Mouse (Mus musculus): ENCODE measurements around the gene Olfr1090.

The Olfr1090 gene

DNA sequence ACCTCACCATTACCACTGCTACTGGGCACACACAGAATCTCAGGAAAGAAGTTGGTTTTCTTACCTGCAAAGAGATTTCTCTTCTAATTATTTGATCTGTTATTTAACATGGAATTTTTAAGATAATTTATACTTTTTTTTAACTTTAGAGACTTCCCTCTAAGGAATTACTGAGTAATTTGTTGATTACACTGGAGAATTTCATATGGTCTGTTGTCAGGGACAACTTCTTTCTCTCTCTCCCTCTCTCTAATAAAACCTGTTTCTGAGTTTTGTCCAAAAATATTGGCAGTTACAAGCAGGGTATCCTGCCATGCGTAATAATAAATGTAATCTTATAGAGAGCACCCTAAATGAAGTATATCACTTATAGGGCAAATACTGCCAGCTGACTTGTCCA, at the start of gene Olfr1090:
Gene Olfr1090 (minus strand): TSS at position 101 of the 400 bp plus-strand sequence.
- in situ Hi-C loops (cut with MboI, MseI) = no loop called here

DNA sequence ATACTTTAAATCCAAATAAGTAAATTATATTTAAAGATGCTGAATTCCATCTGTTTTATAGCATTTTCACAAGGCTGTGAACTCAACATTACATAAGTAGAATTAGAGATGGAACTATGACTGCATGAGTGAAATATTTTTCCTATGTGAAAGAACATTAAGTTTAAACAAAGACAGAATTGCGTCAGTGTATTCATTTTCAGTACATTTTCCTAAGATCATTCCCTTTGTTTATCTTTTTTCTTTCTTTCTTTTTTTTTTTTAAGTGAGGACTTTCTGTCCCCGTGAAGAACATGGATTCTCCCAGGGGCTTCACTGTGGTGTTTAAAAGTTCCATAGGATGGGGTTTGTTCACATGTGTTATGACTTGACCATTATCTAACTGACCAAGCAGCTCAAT, 23.4 kb upstream of the Olfr1090 start, which contains the start of gene Olfr1093:
Gene Olfr1093 (plus strand): TSS at position 301 of the 400 bp plus-strand sequence.
- in situ Hi-C loops (cut with MboI, MseI) = no loop called here

- in situ Hi-C loops (cut with MboI, MseI) = no loop called here
Measured at GRCm38 (mm10) chr2:86761050-86761449, 2.3 kb upstream of the Olfr1090 start.

DNA sequence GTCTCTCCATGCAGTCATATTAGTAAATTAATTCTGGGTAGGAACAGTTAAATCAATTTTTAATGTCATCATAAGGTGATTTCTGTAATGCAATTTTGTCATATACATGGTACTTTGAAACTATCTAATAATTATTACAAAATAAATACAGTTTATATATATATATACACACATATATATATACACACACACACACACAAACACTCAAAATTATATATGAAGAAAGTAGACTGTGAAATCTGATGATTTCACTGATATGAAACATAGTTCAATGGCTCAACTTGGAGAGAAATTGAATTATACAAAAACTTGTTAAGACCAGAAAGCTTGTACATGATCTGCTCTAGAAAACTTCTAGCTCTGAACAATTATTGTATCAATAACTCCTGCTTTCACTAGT, 25.2 kb downstream of the Olfr1090 start, which contains the start of gene Olfr1089:
Gene Olfr1089 (minus strand): TSS at position 101 of the 400 bp plus-strand sequence.
- in situ Hi-C loops (cut with MboI, MseI) = loop anchor here (25.0 kb wide), 1 partner anchor 1746 kb away; the partner anchor contains the start of genes Prg2 and Prg3
